Mouse (Mus musculus): Measurements from ENCODE around the gene Miga2. TPM values are rescaled to one million over a fixed set of nuclear protein-coding genes. Genes with fewer than 3 reads are reported as not detected.
A peak's percentile ranks its signal among the peaks of the same experiment; 100 is the strongest.

Gene Miga2
- polyA plus RNA-seq, 1 experiment from 2014 or later = 23.3 TPM

- ATAC-seq (ENCODE audit: insufficient number of reproducible peaks, low FRiP score, low TSS enrichment, low read depth) = no peak
- Histone ChIP-seq H3K27ac (no peak overlapping the region), H3K9me3 (no peaks in the 10 kb centered on the region), H3K4me3 (no peak overlapping the region), H3K36me3 (peaks cover 95% of the 10 kb centered on the region), H3K9ac (no peak overlapping the region), H3K4me1 (no peaks in the 10 kb centered on the region), H3K4me2 (no peak overlapping the region), H3K27me3 (no peaks in the 10 kb centered on the region)
- WGBS = 92% methylated on average over 7 of the region's 7 CpGs
Measured at GRCm38 (mm10) chr2:30342544-30342943, 21.5 kb upstream of the Miga2 start.

DNA sequence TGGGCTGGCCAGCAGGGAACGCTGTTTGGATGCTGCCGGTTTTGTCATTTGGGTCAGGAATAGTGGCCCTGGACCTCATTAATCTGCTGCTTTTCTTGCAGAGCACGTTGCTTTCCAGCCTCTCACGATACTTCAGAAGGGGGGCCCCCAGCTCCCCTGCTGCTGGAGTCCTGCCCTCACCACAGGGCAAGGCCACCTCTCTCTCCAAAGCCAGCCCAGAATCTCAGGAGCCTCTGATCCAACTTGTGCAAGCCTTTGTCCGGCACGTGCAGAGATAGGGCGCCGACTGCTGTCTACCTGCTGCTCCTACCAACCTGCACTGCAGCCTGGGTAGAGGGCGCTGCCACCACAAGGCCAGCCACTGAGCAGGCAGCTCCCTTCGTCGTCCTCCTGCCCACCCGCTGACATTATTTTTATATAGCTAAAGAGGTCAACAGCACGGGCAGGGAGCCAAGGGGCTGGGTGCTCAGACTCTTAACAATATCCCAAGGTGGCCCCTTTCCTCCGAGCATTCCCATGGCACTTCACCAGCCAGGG, 20.4 kb upstream of the Miga2 start:
- no peak overlapping the region for H3K4me2 ChIP-seq
- no peak overlapping the region for H3K4me3 ChIP-seq
- H3K9me3 ChIP-seq = no peaks in the 10 kb centered on the region
- H3K27ac ChIP-seq = peak overlapping the region; percentile 30; the same call in 1 of the 2 replicates
- H3K9ac ChIP-seq = no peak overlapping the region
- ATAC-seq (ENCODE audit: insufficient number of reproducible peaks, low FRiP score, low TSS enrichment, low read depth) = no peak
- no peaks in the 10 kb centered on the region for H3K27me3 ChIP-seq
- 74% methylated on average over 14 of the region's 14 CpGs for WGBS
- no peaks in the 10 kb centered on the region for H3K4me1 ChIP-seq
- H3K36me3 ChIP-seq = peaks cover 98% of the 10 kb centered on the region

DNA sequence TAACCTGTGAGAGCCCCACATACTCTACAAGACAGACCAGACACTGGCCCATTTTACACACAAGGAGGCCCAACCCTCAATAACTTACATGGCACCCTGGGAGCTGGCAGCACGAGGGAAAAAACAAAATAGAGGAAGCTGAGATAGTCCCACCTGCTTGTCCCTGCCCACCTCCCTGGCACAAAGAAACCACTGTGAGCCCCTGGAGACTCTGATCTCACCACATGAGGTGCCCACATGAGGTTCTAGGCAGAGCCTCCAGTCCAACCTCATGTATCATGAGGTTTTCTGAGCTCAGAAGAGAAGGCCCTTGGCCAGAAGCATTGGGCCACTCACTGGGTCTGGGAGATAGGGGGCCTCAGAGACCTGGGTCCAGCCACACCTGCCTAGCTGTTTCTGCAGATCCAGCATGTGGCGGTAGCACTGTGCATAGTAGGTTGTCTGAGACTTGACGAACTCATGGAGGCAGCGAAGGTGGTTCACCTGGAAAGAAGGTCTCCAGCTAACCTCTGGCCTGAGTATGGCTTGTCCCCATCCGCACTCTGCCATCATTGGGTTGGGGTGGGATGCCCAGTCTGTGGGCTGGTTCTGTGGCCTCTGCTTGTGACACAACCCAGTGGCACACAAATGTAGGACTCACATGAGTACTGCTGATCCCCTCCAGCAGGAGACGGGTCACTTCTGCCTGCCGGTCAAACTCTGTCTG, 17.9 kb upstream of the Miga2 start:
- no peaks in the 10 kb centered on the region for H3K4me1 ChIP-seq
- no peak for ATAC-seq (ENCODE audit: insufficient number of reproducible peaks, low FRiP score, low TSS enrichment, low read depth)
- no peak overlapping the region for H3K9ac ChIP-seq
- H3K4me3 ChIP-seq = no peak overlapping the region
- no peak overlapping the region for H3K27ac ChIP-seq
- H3K9me3 ChIP-seq = no peaks in the 10 kb centered on the region
- peaks cover 97% of the 10 kb centered on the region for H3K36me3 ChIP-seq
- H3K4me2 ChIP-seq = no peak overlapping the region
- H3K27me3 ChIP-seq = no peaks in the 10 kb centered on the region
- WGBS = 89% methylated on average over 7 of the region's 7 CpGs

DNA sequence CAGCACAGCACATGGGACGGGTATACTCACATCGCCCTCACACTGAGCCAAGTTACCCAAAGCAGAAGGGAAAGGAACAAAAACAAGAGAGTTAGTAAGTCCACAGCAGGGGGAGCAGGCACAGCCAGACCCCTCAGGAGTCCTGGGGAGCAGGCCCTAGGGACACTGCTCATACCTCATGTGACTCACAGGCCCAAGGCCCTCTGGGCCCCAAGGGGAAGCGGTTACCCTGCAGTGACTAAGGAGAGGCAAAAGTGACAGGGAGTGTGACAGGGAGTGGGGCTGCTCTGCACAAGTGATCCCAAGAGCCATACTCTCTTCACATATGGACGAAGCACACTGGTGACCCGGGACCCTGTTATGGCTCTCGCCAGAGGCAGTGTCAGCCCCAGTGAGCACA, 14.8 kb upstream of the Miga2 start:
- H3K27me3 ChIP-seq = no peaks in the 10 kb centered on the region
- peaks cover 87% of the 10 kb centered on the region for H3K36me3 ChIP-seq
- 86% methylated on average over 6 of the region's 6 CpGs for WGBS
- H3K9me3 ChIP-seq = no peaks in the 10 kb centered on the region
- no peak overlapping the region for H3K4me2 ChIP-seq
- no peak overlapping the region for H3K4me3 ChIP-seq
- no peak for ATAC-seq (ENCODE audit: insufficient number of reproducible peaks, low FRiP score, low TSS enrichment, low read depth)
- no peaks in the 10 kb centered on the region for H3K4me1 ChIP-seq
- H3K9ac ChIP-seq = no peak overlapping the region
- H3K27ac ChIP-seq = no peak overlapping the region

DNA sequence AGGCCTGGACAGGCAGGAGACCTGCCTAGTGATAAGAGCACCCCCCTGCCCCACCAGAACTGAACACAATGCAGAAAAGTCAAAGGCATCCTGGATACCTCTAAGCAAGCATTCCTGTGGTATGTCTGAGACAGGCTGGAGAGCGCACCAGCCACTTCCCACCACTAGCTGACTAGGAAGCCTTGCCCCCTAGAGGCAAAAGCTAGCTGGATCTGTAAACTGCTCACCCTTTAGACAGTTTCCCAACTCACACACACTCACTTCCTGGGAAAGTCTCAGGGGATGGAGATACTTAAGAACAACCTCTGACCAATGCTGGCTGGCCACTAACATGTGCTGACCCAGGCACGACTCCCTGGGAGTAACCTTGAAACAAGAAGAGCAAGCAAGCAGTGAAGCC, 12.9 kb upstream of the Miga2 start:
- Histone ChIP-seq H3K4me1 (peaks cover 4% of the 10 kb centered on the region; the same call in 1 of the 2 replicates), H3K36me3 (peaks cover 76% of the 10 kb centered on the region), H3K27me3 (no peaks in the 10 kb centered on the region), H3K4me2 (no peak overlapping the region), H3K4me3 (no peak overlapping the region), H3K9ac (no peak overlapping the region), H3K27ac (no peak overlapping the region), H3K9me3 (no peaks in the 10 kb centered on the region)
- 73% methylated on average over 2 of the region's 2 CpGs for WGBS
- ATAC-seq (ENCODE audit: insufficient number of reproducible peaks, low FRiP score, low TSS enrichment, low read depth) = no peak

DNA sequence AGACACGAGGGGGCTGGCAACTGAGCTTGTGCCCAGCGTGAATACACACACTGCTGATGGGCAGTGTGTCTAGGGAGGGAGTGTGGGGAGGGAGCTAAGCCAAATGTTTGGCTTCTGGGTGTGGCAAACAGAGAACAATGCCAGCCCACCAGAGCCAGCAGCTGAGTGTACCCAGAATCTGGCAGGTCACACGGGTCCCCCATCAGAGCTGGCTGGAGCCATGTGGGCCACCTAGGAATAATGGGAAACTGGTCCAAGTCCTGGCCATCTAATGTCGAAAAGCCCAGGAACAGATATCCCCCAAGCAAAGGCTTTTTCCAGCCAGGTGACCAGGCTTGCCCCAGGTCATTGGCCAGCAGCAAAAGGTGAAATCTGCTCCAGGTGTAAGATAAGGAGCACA, 8.2 kb upstream of the Miga2 start:
- Histone ChIP-seq H3K4me2 (no peak overlapping the region), H3K4me1 (peaks cover 31% of the 10 kb centered on the region), H3K36me3 (peaks cover 29% of the 10 kb centered on the region), H3K9me3 (no peaks in the 10 kb centered on the region), H3K27me3 (no peaks in the 10 kb centered on the region), H3K27ac (no peak overlapping the region), H3K4me3 (no peak overlapping the region), H3K9ac (no peak overlapping the region)
- no peak for ATAC-seq (ENCODE audit: insufficient number of reproducible peaks, low FRiP score, low TSS enrichment, low read depth)
- WGBS = 59% methylated on average over 4 of the region's 4 CpGs

- Histone ChIP-seq H3K9me3 (no peaks in the 10 kb centered on the region), H3K36me3 (peaks cover 27% of the 10 kb centered on the region), H3K4me2 (no peak overlapping the region), H3K27me3 (no peaks in the 10 kb centered on the region), H3K27ac (no peak overlapping the region; the same call in 1 of the 2 replicates), H3K9ac (no peak overlapping the region), H3K4me1 (peaks cover 31% of the 10 kb centered on the region), H3K4me3 (no peak overlapping the region)
- 48% methylated on average over 4 of the region's 4 CpGs for WGBS
- ATAC-seq (ENCODE audit: insufficient number of reproducible peaks, low FRiP score, low TSS enrichment, low read depth) = no peak
Measured at GRCm38 (mm10) chr2:30356266-30356665, 7.8 kb upstream of the Miga2 start.

- H3K27ac ChIP-seq = no peak overlapping the region
Measured at GRCm38 (mm10) chr2:30356906-30357305, 7.1 kb upstream of the Miga2 start.

GRCm38 (mm10) chr2:30357552-30358510, 6.2 kb upstream of the Miga2 start:
- H3K36me3 ChIP-seq = peaks cover 20% of the 10 kb centered on the region
- H3K4me2 ChIP-seq = peak overlapping the region; percentile 96
- peak overlapping the region; percentile 81; the same call in 1 of the 2 replicates for H3K27ac ChIP-seq
- no peaks in the 10 kb centered on the region for H3K27me3 ChIP-seq
- WGBS = 49% methylated on average over 8 of the region's 8 CpGs
- H3K4me3 ChIP-seq = peak overlapping the region; percentile 79
- 0 out of 2 replicates have a peak overlapping the region, but pooled peaks have one; percentile 75 for H3K9ac ChIP-seq
- H3K9me3 ChIP-seq = no peaks in the 10 kb centered on the region
- peaks cover 31% of the 10 kb centered on the region for H3K4me1 ChIP-seq
- no peak for ATAC-seq (ENCODE audit: insufficient number of reproducible peaks, low FRiP score, low TSS enrichment, low read depth)

More at GRCm38 (mm10) chr2:30356906-30357305, 7.1 kb upstream of the Miga2 start:
- H3K36me3 ChIP-seq = peaks cover 25% of the 10 kb centered on the region
- 64% methylated on average over 9 of the region's 9 CpGs for WGBS
- H3K4me3 ChIP-seq = no peak overlapping the region
- no peaks in the 10 kb centered on the region for H3K27me3 ChIP-seq
- H3K4me1 ChIP-seq = peaks cover 31% of the 10 kb centered on the region
- no peak overlapping the region for H3K9ac ChIP-seq
- no peak for ATAC-seq (ENCODE audit: insufficient number of reproducible peaks, low FRiP score, low TSS enrichment, low read depth)
- H3K9me3 ChIP-seq = no peaks in the 10 kb centered on the region
- no peak overlapping the region for H3K4me2 ChIP-seq

DNA sequence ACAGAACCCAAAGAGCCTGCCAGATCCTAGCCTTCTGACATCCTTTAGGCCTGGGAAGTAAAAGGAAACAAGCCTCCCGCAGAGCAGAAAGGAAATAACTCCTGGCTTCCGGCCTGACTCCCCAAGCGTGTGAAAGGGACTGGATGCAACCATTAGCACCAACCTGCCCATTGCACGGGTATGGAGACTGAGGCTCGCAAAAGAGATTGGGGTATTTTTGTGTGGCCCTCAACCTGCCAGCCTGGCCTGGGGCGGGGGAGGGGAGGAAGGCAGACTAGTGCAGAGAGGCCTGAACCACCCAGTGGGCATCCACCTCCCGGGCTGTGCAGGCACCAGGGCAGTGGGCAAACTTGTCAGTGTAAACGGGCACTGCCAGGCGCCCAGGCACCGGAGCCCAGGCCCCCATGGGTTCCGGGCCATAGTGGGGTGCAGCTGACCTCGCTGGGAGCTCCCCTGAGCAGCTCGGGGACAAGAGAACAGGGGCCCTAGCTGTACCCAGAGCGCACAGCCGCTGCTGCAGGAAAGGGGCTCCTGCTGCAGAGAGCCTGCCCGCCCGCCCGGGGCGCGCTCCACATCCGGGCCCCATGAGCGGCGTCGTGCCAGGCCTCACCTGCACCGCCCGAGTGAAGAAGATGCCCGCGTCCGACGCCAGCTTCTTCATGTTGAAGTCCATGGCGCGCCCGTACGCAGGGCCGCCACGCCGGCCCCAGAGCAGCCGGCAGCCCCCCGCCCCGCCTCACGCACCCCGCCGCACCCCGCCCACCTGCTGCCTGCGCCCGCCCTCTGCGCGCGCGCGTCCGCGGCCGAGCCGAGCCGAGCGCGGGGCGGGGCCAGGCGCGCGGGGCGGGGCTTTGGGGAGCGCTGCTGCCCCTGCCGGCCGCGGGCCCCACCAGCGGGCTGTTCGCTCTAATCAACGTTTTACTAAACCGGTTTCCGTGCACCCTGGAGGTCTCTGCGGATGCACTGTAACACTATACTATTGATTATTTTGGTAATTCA, 5.2 kb upstream of the Miga2 start, which contains the start of gene Sh3glb2:
Gene Sh3glb2, minus strand, starts transcription at position 805 of the 999 bp plus-strand sequence.
- Histone ChIP-seq H3K36me3 (peaks cover 10% of the 10 kb centered on the region), H3K4me2 (peak within 1 kb of the TSS; percentile 96), H3K4me3 (peak within 1 kb of the TSS; percentile 79), H3K4me1 (peaks cover 31% of the 10 kb centered on the region), H3K27me3 (no peaks in the 10 kb centered on the region), H3K27ac (peak within 1 kb of the TSS; percentile 81), H3K9me3 (no peaks in the 10 kb centered on the region), H3K9ac (peak within 1 kb of the TSS; percentile 75)
- ATAC-seq (ENCODE audit: insufficient number of reproducible peaks, low FRiP score, low TSS enrichment, low read depth) = peak; percentile 53
- WGBS = 2% methylated on average over 57 of the region's 73 CpGs

- ATAC-seq (ENCODE audit: insufficient number of reproducible peaks, low FRiP score, low TSS enrichment, low read depth) = no peak
- Histone ChIP-seq H3K27me3 (no peaks in the 10 kb centered on the region), H3K9ac (no peak overlapping the region), H3K36me3 (no peaks in the 10 kb centered on the region), H3K4me1 (peaks cover 44% of the 10 kb centered on the region), H3K4me2 (no peak overlapping the region), H3K27ac (no peak overlapping the region), H3K4me3 (no peak overlapping the region), H3K9me3 (no peaks in the 10 kb centered on the region)
- WGBS = 60% methylated on average over 10 of the region's 10 CpGs
Measured at GRCm38 (mm10) chr2:30360626-30361025, 3.4 kb upstream of the Miga2 start.
